Mouse (Mus musculus) MEL (cell line): ENCODE measurements around the gene Frs2. TPM values are rescaled to one million over a fixed set of nuclear protein-coding genes. Genes with fewer than 3 reads are reported as not detected.

Experiments
- DNase-seq: peaks from one replicate; pipeline ENCODE4 v3.0.0; 2011; ENCODE audit warnings: low read depth, low spot score
- H3K27ac ChIP-seq: 2 replicates; pipeline ENCODE4 v1.5.1; 2012; ENCODE audit warnings: low read depth, mild to moderate bottlenecking, control low read depth, low read length, moderate library complexity; ENCODE audit not compliant: control insufficient read depth
- H3K27me3 ChIP-seq, 2 experiments: fragments of 150-350 bp in 1 of 2; sonication (generic) in 1 of 2; 2 replicates each; pipeline ENCODE4 v1.6.1; 2012; ENCODE audit warnings: low read length in 2 of 2, mild to moderate bottlenecking in 2 of 2, improper control_type of control experiment in 1 of 2, moderate library complexity in 1 of 2; ENCODE audit not compliant: insufficient read depth in 2 of 2, control insufficient read depth in 1 of 2
- H3K36me3 ChIP-seq, 2 experiments: 2 replicates each; pipeline ENCODE4 v1.6.1; 2012 to 2014; ENCODE audit warnings: low read length in 2 of 2, improper control_type of control experiment in 1 of 2, inconsistent platforms in 1 of 2, mild to moderate bottlenecking in 1 of 2; ENCODE audit not compliant: insufficient read depth in 2 of 2, control insufficient read depth in 1 of 2
- H3K4me1 ChIP-seq, 2 experiments: fragments of 150-350 bp in 1 of 2; sonication (generic) in 1 of 2; 2 replicates each; pipeline ENCODE4 v1.6.1; 2012; ENCODE audit warnings: low read length in 2 of 2, improper control_type of control experiment in 1 of 2, mild to moderate bottlenecking in 1 of 2; ENCODE audit not compliant: insufficient read depth in 2 of 2, control insufficient read depth in 1 of 2
- H3K4me3 ChIP-seq, 2 experiments: fragments of 150-350 bp in 1 of 2; sonication (generic) in 1 of 2; 2 replicates each; pipeline ENCODE4 v1.5.1; 2012; ENCODE audit warnings: low read depth in 2 of 2, low read length in 2 of 2, mild to moderate bottlenecking in 2 of 2, moderate library complexity in 2 of 2, control low read depth in 1 of 2, improper control_type of control experiment in 1 of 2; ENCODE audit not compliant: control insufficient read depth in 1 of 2, insufficient read depth in 1 of 2
- H3K79me2 ChIP-seq: 2 replicates; pipeline ENCODE4 v1.6.1; 2012; ENCODE audit warnings: mild to moderate bottlenecking, low read length, moderate library complexity; ENCODE audit not compliant: control insufficient read depth, poor library complexity, insufficient read depth
- H3K9ac ChIP-seq: 2 replicates; pipeline ENCODE4 v1.6.1; 2012; ENCODE audit warnings: low read depth, mild to moderate bottlenecking, control low read depth, low read length, moderate library complexity; ENCODE audit not compliant: control insufficient read depth, poor library complexity, severe bottlenecking
- H3K9me3 ChIP-seq: fragments of 150-350 bp; sonication (generic); replicated peaks from 2 replicates; pipeline ENCODE4 v1.6.1; 2012; ENCODE audit warnings: mild to moderate bottlenecking, low read length, improper control_type of control experiment, moderate library complexity; ENCODE audit not compliant: insufficient read depth
- BHLHE40 ChIP-seq: IDR thresholded peaks from 2 replicates; pipeline ENCODE4 v1.6.1; 2012; ENCODE audit warnings: low read depth, mild to moderate bottlenecking, inconsistent platforms, low read length, improper control_type of control experiment, borderline replicate concordance
- CHD1 ChIP-seq: IDR thresholded peaks from 2 replicates; pipeline ENCODE4 v1.6.1; 2012; ENCODE audit warnings: low read depth, mild to moderate bottlenecking, inconsistent platforms, low read length, improper control_type of control experiment
- CHD2 ChIP-seq: IDR thresholded peaks from 2 replicates; pipeline ENCODE4 v1.6.1; 2011; ENCODE audit warnings: low read length, improper control_type of control experiment
- CTCF ChIP-seq, 3 experiments: IDR thresholded peaks in 2 of 3; conservative IDR thresholded peaks in 1 of 3; 2 replicates each; pipeline ENCODE4 v1.5.1; 2011 to 2012; ENCODE audit warnings: low read length in 3 of 3, low read depth in 2 of 3, mild to moderate bottlenecking in 2 of 3, improper control_type of control experiment in 1 of 3, inconsistent platforms in 1 of 3, mixed read lengths in 1 of 3, moderate library complexity in 1 of 3; ENCODE audit not compliant: control insufficient read depth in 1 of 3, insufficient read depth in 1 of 3, poor library complexity in 1 of 3, severe bottlenecking in 1 of 3
- E2F4 ChIP-seq: IDR thresholded peaks from 2 replicates; pipeline ENCODE4 v1.6.1; 2011; ENCODE audit warnings: low read depth, low read length, improper control_type of control experiment, borderline replicate concordance
- ELF1 ChIP-seq: IDR thresholded peaks from 2 replicates; pipeline ENCODE4 v1.6.1; 2014; ENCODE audit warnings: low read depth, mild to moderate bottlenecking, inconsistent platforms, low read length, improper control_type of control experiment, moderate library complexity
- EP300 ChIP-seq, 2 experiments: IDR thresholded peaks; 2 replicates each; pipeline ENCODE4 v1.6.1; 2011; ENCODE audit warnings: improper control_type of control experiment in 2 of 2, low read length in 2 of 2, low read depth in 1 of 2, mild to moderate bottlenecking in 1 of 2
- ETS1 ChIP-seq: IDR thresholded peaks from 2 replicates; pipeline ENCODE4 v1.6.1; 2012; ENCODE audit warnings: low read depth, mild to moderate bottlenecking, inconsistent platforms, low read length, improper control_type of control experiment, moderate library complexity
- GABPA ChIP-seq: IDR thresholded peaks from 2 replicates; pipeline ENCODE4 v1.6.1; 2012; ENCODE audit warnings: low read depth, mild to moderate bottlenecking, inconsistent platforms, low read length, improper control_type of control experiment, moderate library complexity
- GATA1 ChIP-seq: IDR thresholded peaks from 2 replicates; pipeline ENCODE4 v1.6.1; 2011; ENCODE audit warnings: low read depth, low read length, improper control_type of control experiment
- HCFC1 ChIP-seq: IDR thresholded peaks from 2 replicates; pipeline ENCODE4 v1.6.1; 2012; ENCODE audit warnings: low read depth, mild to moderate bottlenecking, inconsistent platforms, low read length, improper control_type of control experiment, moderate library complexity
- JUND ChIP-seq: IDR thresholded peaks from 2 replicates; pipeline ENCODE4 v1.6.1; 2011; ENCODE audit warnings: low read depth, mild to moderate bottlenecking, improper control_type of control experiment, low read length
- KAT2A ChIP-seq: conservative IDR thresholded peaks from 2 replicates; pipeline ENCODE4 v1.6.1; 2012; ENCODE audit warnings: low read depth, low read length, improper control_type of control experiment, inconsistent platforms
- MAX ChIP-seq: IDR thresholded peaks from 2 replicates; pipeline ENCODE4 v1.6.1; 2011; ENCODE audit warnings: low read length, improper control_type of control experiment
- MAZ ChIP-seq: IDR thresholded peaks from 2 replicates; pipeline ENCODE4 v1.6.1; 2012; ENCODE audit warnings: low read depth, mild to moderate bottlenecking, inconsistent platforms, low read length, improper control_type of control experiment
- MEF2A ChIP-seq: IDR thresholded peaks from 2 replicates; pipeline ENCODE4 v1.6.1; 2014; ENCODE audit warnings: low read depth, mild to moderate bottlenecking, inconsistent platforms, low read length, improper control_type of control experiment; ENCODE audit not compliant: poor library complexity, insufficient replicate concordance, severe bottlenecking; ENCODE audit errors: extremely low read depth
- MXI1 ChIP-seq: IDR thresholded peaks from 2 replicates; pipeline ENCODE4 v1.6.1; 2011; ENCODE audit warnings: mild to moderate bottlenecking, low read depth, low read length, improper control_type of control experiment
- MYB ChIP-seq: IDR thresholded peaks from 2 replicates; pipeline ENCODE4 v1.6.1; 2011; ENCODE audit warnings: mild to moderate bottlenecking, low read depth, low read length, improper control_type of control experiment
- NELFE ChIP-seq: IDR thresholded peaks from 2 replicates; pipeline ENCODE4 v1.6.1; 2011; ENCODE audit warnings: low read depth, low read length, improper control_type of control experiment
- NRF1 ChIP-seq: IDR thresholded peaks from 2 replicates; pipeline ENCODE4 v1.6.1; 2014; ENCODE audit warnings: low read depth, mild to moderate bottlenecking, inconsistent platforms, low read length, improper control_type of control experiment, moderate library complexity; ENCODE audit not compliant: poor library complexity, insufficient read depth, severe bottlenecking
- POLR2A ChIP-seq, 2 experiments: IDR thresholded peaks; 2 replicates each; pipeline ENCODE4 v1.6.1; 2011 to 2012; ENCODE audit warnings: low read length in 2 of 2, mild to moderate bottlenecking in 2 of 2, control low read depth in 1 of 2, improper control_type of control experiment in 1 of 2, low read depth in 1 of 2, moderate library complexity in 1 of 2; ENCODE audit not compliant: control insufficient read depth in 1 of 2, insufficient read depth in 1 of 2, poor library complexity in 1 of 2
- POLR2AphosphoS2 ChIP-seq: IDR thresholded peaks from 2 replicates; pipeline ENCODE4 v1.6.1; 2011; ENCODE audit warnings: low read length, improper control_type of control experiment
- POLR2AphosphoS5 ChIP-seq: IDR thresholded peaks from 2 replicates; pipeline ENCODE4 v1.6.1; 2012; ENCODE audit warnings: low read depth, borderline replicate concordance, mild to moderate bottlenecking, inconsistent platforms, low read length, moderate library complexity, mixed read lengths
- RAD21 ChIP-seq: IDR thresholded peaks from 2 replicates; pipeline ENCODE4 v1.6.1; 2011; ENCODE audit warnings: mild to moderate bottlenecking, low read depth, low read length, improper control_type of control experiment
- RCOR1 ChIP-seq: IDR thresholded peaks from 2 replicates; pipeline ENCODE4 v1.6.1; 2012; ENCODE audit warnings: low read depth, mild to moderate bottlenecking, inconsistent platforms, low read length, improper control_type of control experiment
- SIN3A ChIP-seq: IDR thresholded peaks from 2 replicates; pipeline ENCODE4 v1.6.1; 2012; ENCODE audit warnings: low read length, improper control_type of control experiment, inconsistent platforms
- SMC3 ChIP-seq: IDR thresholded peaks from 2 replicates; pipeline ENCODE4 v1.6.1; 2011; ENCODE audit warnings: low read depth, low read length, improper control_type of control experiment
- TAL1 ChIP-seq: IDR thresholded peaks from 2 replicates; pipeline ENCODE4 v1.6.1; 2012; ENCODE audit warnings: mild to moderate bottlenecking, inconsistent platforms, low read length, moderate library complexity, mixed read lengths
- TBP ChIP-seq: IDR thresholded peaks from 2 replicates; pipeline ENCODE4 v1.8.0; 2011; ENCODE audit warnings: low read depth, low read length, improper control_type of control experiment
- TCF12 ChIP-seq: IDR thresholded peaks from 2 replicates; pipeline ENCODE4 v1.6.1; 2014; ENCODE audit warnings: low read depth, mild to moderate bottlenecking, inconsistent platforms, low read length, improper control_type of control experiment, moderate library complexity
- UBTF ChIP-seq: IDR thresholded peaks from 2 replicates; pipeline ENCODE4 v1.6.1; 2012; ENCODE audit warnings: low read depth, mild to moderate bottlenecking, inconsistent platforms, low read length, improper control_type of control experiment, moderate library complexity, borderline replicate concordance; ENCODE audit not compliant: insufficient read depth
- USF1 ChIP-seq: IDR thresholded peaks from 2 replicates; pipeline ENCODE4 v1.6.1; 2014; ENCODE audit warnings: low read depth, mild to moderate bottlenecking, inconsistent platforms, low read length, improper control_type of control experiment, moderate library complexity
- USF2 ChIP-seq, 2 experiments: IDR thresholded peaks; 2 replicates each; pipeline ENCODE4 v1.6.1; 2011 to 2012; ENCODE audit warnings: improper control_type of control experiment in 2 of 2, low read length in 2 of 2, borderline replicate concordance in 1 of 2, inconsistent platforms in 1 of 2, low read depth in 1 of 2, mild to moderate bottlenecking in 1 of 2; ENCODE audit not compliant: insufficient read depth in 1 of 2
- ZC3H11A ChIP-seq: IDR thresholded peaks from 2 replicates; pipeline ENCODE4 v1.6.1; 2012; ENCODE audit warnings: low read depth, mild to moderate bottlenecking, inconsistent platforms, low read length, improper control_type of control experiment
- ZKSCAN1 ChIP-seq: IDR thresholded peaks from 2 replicates; pipeline ENCODE4 v1.6.1; 2012; ENCODE audit warnings: low read depth, mild to moderate bottlenecking, inconsistent platforms, low read length, improper control_type of control experiment, moderate library complexity
- ZMIZ1 ChIP-seq: IDR thresholded peaks from 2 replicates; pipeline ENCODE4 v1.6.1; 2012; ENCODE audit warnings: low read depth, mild to moderate bottlenecking, inconsistent platforms, low read length, improper control_type of control experiment, moderate library complexity
- ZNF384 ChIP-seq: IDR thresholded peaks from 2 replicates; pipeline ENCODE4 v1.6.1; 2012; ENCODE audit warnings: low read depth, mild to moderate bottlenecking, inconsistent platforms, low read length, improper control_type of control experiment
- polyA plus RNA-seq, 2 experiments: library from polyadenylated mRNA; stranded (reverse) in 1 of 2; unstranded in 1 of 2; fragments of >175 nt in 1 of 2; fragments of >200 nt in 1 of 2; gene quantifications; 2 replicates each; pipeline versions ENCODE4 v1.2.1 to v1.2.4; 2012; ENCODE audit warnings: low replicate concordance in 2 of 2, low read depth in 1 of 2; ENCODE audit not compliant: insufficient read length in 2 of 2, insufficient read depth in 1 of 2, missing spikeins in 1 of 2
- total RNA-seq: library from RNA; depleted of rRNA; stranded (reverse); fragments of 300-350 nt; gene quantifications from 2 replicates; pipeline ENCODE4 v1.2.3, GENCODE M21; 2012

Gene Frs2
- total and polyA plus RNA-seq, 3 experiments, result 6.7 to 129 (median 11.8) TPM

- H3K9ac ChIP-seq, result no peak overlapping the region; the same call in 1 of the 2 replicates
- H3K4me1 ChIP-seq, result peaks cover 16 to 20% of the 10 kb centered on the region in 2 experiments
- DNase-seq, result peak; percentile 78
- no peaks in the 10 kb centered on the region for H3K27me3 ChIP-seq
- H3K27ac ChIP-seq, result peak overlapping the region; percentile 45
- no peaks in the 10 kb centered on the region for H3K9me3 ChIP-seq
- H3K79me2 ChIP-seq, result peaks cover 14% of the 10 kb centered on the region
- peak overlapping the region in 1 of 2 experiments; percentile 18; a peak in 2 of 4 replicates for H3K4me3 ChIP-seq
- peaks cover 0 to 24% of the 10 kb centered on the region in 2 experiments; a peak in 2 of 4 replicates for H3K36me3 ChIP-seq
- peak; percentile 84 for TF ChIP-seq ZNF384
- no peak for TF ChIP-seq POLR2A (IDR thresholded peaks at IDR 0.05; ENCODE audit: control insufficient read depth in 1 of 2, insufficient read depth in 1 of 2, low read depth in 1 of 2, low read length in 2 of 2, poor library complexity in 1 of 2)
- no peak for TF ChIP-seq RAD21
- no peak for TF ChIP-seq ELF1
- no peak for TF ChIP-seq POLR2AphosphoS2
- no peak for TF ChIP-seq JUND
- peak; percentile 87; the same call in 1 of the 2 replicates for TF ChIP-seq ETS1
- TF ChIP-seq RCOR1, result peak; percentile 86
- TF ChIP-seq NELFE, result no peak
- peak; percentile 42; the same call in 1 of the 2 replicates for TF ChIP-seq MYB
- TF ChIP-seq GATA1, result peak; percentile 90
- no peak for TF ChIP-seq NRF1
- no peak for TF ChIP-seq ZC3H11A
- TF ChIP-seq CHD1, result no peak
- no peak for TF ChIP-seq ZMIZ1
- TF ChIP-seq TAL1, result peak; percentile 90
- peak; percentile 80 for TF ChIP-seq BHLHE40
- no peak; the same call in 1 of the 2 replicates for TF ChIP-seq MEF2A
- peak; percentile 50; the same call in 1 of the 2 replicates for TF ChIP-seq MAZ
- no peak for TF ChIP-seq POLR2AphosphoS5
- TF ChIP-seq MAX, result peak; percentile 82
- TF ChIP-seq USF2 (IDR thresholded peaks at IDR 0.05; ENCODE audit: borderline replicate concordance in 1 of 2, insufficient read depth in 1 of 2, low read depth in 1 of 2, low read length in 2 of 2), result no peak
- TF ChIP-seq USF1, result peak; percentile 56; the same call in 1 of the 2 replicates
- peak; percentile 93 for TF ChIP-seq MXI1
- TF ChIP-seq SMC3, result no peak
- TF ChIP-seq E2F4, result no peak
- TF ChIP-seq CHD2, result no peak
- TF ChIP-seq ZKSCAN1, result peak; percentile 96
- TF ChIP-seq HCFC1, result 0 out of 2 replicates have a peak, but pooled peaks have one; percentile 31
- no peak for TF ChIP-seq GABPA
- TF ChIP-seq TCF12, result peak; percentile 94
- TF ChIP-seq TBP, result no peak
- TF ChIP-seq SIN3A, result peak; percentile 83
- peak; percentile 93 for TF ChIP-seq EP300 (IDR thresholded peaks at IDR 0.05; ENCODE audit: low read depth in 1 of 2, low read length in 2 of 2)
- no peak for TF ChIP-seq CTCF (IDR thresholded peaks at IDR 0.05 in 2 of 3, conservative IDR thresholded peaks at IDR 0.05 in 1 of 3; ENCODE audit: control insufficient read depth in 1 of 3, insufficient read depth in 1 of 3, low read depth in 2 of 3, low read length in 3 of 3, poor library complexity in 1 of 3, severe bottlenecking in 1 of 3)
- no peak for TF ChIP-seq UBTF
- TF ChIP-seq KAT2A, result peak; percentile 34; the same call in 1 of the 2 replicates
These were observed 42.1 kb downstream of the Frs2 start for GRCm38 (mm10) chr10:117106244-117106643.
